Comparison of ENCODE assay signal across 13 mouse cellular contexts in the genomic region with DNA sequence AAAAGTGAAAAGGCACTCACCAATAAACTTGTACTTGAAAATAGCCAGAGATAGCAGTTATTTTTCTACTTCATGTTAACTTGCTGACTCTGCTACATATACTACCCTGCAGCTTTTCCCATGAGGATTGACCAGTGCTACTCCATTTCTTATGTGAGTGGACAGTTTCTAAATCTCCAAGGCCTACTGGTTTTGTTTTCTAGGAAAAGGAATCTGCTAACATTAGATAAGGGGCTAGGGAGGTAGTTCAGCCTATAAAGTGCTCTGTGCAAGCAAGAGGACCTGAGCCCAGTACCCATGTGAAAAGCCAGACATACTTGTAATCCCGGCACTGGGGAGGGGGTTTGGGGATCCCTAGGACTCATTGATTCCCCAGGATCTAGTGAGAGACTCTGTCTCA.
"Had no signal": no experiment of that assay in that cellular context is flagged by ENCODE, and none has a peak within 500 bp of the region (broad histone marks: within the 10 kb centered on the region; RNA-seq: fewer than 3 reads in every experiment).

No protein-coding gene starts in this region.

- H3K27ac ChIP-seq: kidney, postnatal 0 days; layer of hippocampus, adult 2 months; limb, embryonic 12.5 days; lung, embryonic 15.5 days had no signal

- H3K4me1 ChIP-seq: limb, embryonic 12.5 days; lung, embryonic 15.5 days had no signal

- H3K4me3 ChIP-seq: layer of hippocampus, adult 2 months; limb, embryonic 12.5 days; lung, embryonic 15.5 days; myocyte had no signal

- H3K9ac ChIP-seq: limb, embryonic 12.5 days; lung, embryonic 15.5 days had no signal

- H3K27me3 ChIP-seq: limb, embryonic 12.5 days; lung, embryonic 15.5 days had no signal

- ATAC-seq: inflammation-experienced regulatory T-cells, adult 6 months; intestine, postnatal 0 days had no signal

- DNase-seq: kidney, adult 9 months; kidney, postnatal 4 days; lung, postnatal 14 days; midbrain, embryonic 14.5 days; thymus, adult 18-20 months; thymus, postnatal 14 days had no signal

- H3K9me3 ChIP-seq: limb, embryonic 12.5 days; lung, embryonic 15.5 days had no signal

- H3K4me2 ChIP-seq: limb, embryonic 12.5 days; lung, embryonic 15.5 days had no signal
